Mouse (Mus musculus): ENCODE measurements around the gene Gmeb1. TPM values are rescaled to one million over a fixed set of nuclear protein-coding genes. Genes with fewer than 3 reads are reported as not detected.

Gmeb1 gene
- polyA plus RNA-seq, 1 experiment from 2014 or later = 39.5 TPM

GRCm38 (mm10) chr4:132259248-132259647 is 2.2 kb downstream of the Gmeb1 start:
- H3K4me2 ChIP-seq = peak overlapping the region; percentile 89
- peaks cover 6% of the 10 kb centered on the region; the same call in 1 of the 2 replicates for H3K36me3 ChIP-seq (ENCODE audit: insufficient read depth)
- DNase-seq (no peak), ATAC-seq (ENCODE audit: insufficient read depth) (no peak)
- H3K4me3 ChIP-seq (ENCODE audit: low read depth, low read length) = no peak overlapping the region
- H3K27me3 ChIP-seq (ENCODE audit: insufficient read depth, low read length) = no peaks in the 10 kb centered on the region
- H3K4me1 ChIP-seq (ENCODE audit: insufficient read depth) = peaks cover 14% of the 10 kb centered on the region; the same call in 1 of the 2 replicates
- no peak for TF ChIP-seq CTCF (IDR thresholded peaks at IDR 0.05; ENCODE audit: low read depth)
- WGBS = 75% methylated on average over 4 of the region's 4 CpGs
- H3K9ac ChIP-seq = no peak overlapping the region
- H3K9me3 ChIP-seq (ENCODE audit: low read depth, low read length) = no peaks in the 10 kb centered on the region
- no peak overlapping the region for H3K27ac ChIP-seq (ENCODE audit: low read depth)

GRCm38 (mm10) chr4:132256384-132256783 is 5.0 kb downstream of the Gmeb1 start:
- no peak overlapping the region for H3K4me3 ChIP-seq (ENCODE audit: low read depth, low read length)
- no peak overlapping the region for H3K27ac ChIP-seq (ENCODE audit: low read depth)
- H3K9ac ChIP-seq = no peak overlapping the region
- H3K27me3 ChIP-seq (ENCODE audit: insufficient read depth, low read length) = no peaks in the 10 kb centered on the region
- peaks cover 12% of the 10 kb centered on the region for H3K36me3 ChIP-seq (ENCODE audit: insufficient read depth)
- DNase-seq (no peak), ATAC-seq (ENCODE audit: insufficient read depth) (no peak)
- 90% methylated on average over 3 of the region's 3 CpGs for WGBS
- H3K4me1 ChIP-seq (ENCODE audit: insufficient read depth) = peaks cover 8% of the 10 kb centered on the region; the same call in 1 of the 2 replicates
- H3K9me3 ChIP-seq (ENCODE audit: low read depth, low read length) = no peaks in the 10 kb centered on the region
- no peak overlapping the region for H3K4me2 ChIP-seq
- no peak for TF ChIP-seq CTCF (IDR thresholded peaks at IDR 0.05; ENCODE audit: low read depth)

GRCm38 (mm10) chr4:132254986-132255385 is 6.4 kb downstream of the Gmeb1 start:
- peaks cover 7% of the 10 kb centered on the region; the same call in 1 of the 2 replicates for H3K4me1 ChIP-seq (ENCODE audit: insufficient read depth)
- 69% methylated on average over 3 of the region's 3 CpGs for WGBS
- no peak overlapping the region for H3K4me3 ChIP-seq (ENCODE audit: low read depth, low read length)
- DNase-seq (no peak), ATAC-seq (ENCODE audit: insufficient read depth) (no peak)
- peak; percentile 7; the same call in 1 of the 2 replicates for TF ChIP-seq CTCF (IDR thresholded peaks at IDR 0.05; ENCODE audit: low read depth)
- no peak overlapping the region for H3K9ac ChIP-seq
- H3K27ac ChIP-seq (ENCODE audit: low read depth) = no peak overlapping the region
- peaks cover 26% of the 10 kb centered on the region for H3K36me3 ChIP-seq (ENCODE audit: insufficient read depth)
- no peaks in the 10 kb centered on the region for H3K9me3 ChIP-seq (ENCODE audit: low read depth, low read length)
- H3K4me2 ChIP-seq = no peak overlapping the region
- no peaks in the 10 kb centered on the region for H3K27me3 ChIP-seq (ENCODE audit: insufficient read depth, low read length)

GRCm38 (mm10) chr4:132253622-132254021 is 7.8 kb downstream of the Gmeb1 start:
- no peaks in the 10 kb centered on the region for H3K27me3 ChIP-seq (ENCODE audit: insufficient read depth, low read length)
- WGBS = 60% methylated on average over 2 of the region's 2 CpGs
- ATAC-seq (ENCODE audit: insufficient read depth) (no peak), DNase-seq (no peak)
- no peaks in the 10 kb centered on the region for H3K9me3 ChIP-seq (ENCODE audit: low read depth, low read length)
- peaks cover 37% of the 10 kb centered on the region for H3K36me3 ChIP-seq (ENCODE audit: insufficient read depth)
- no peak overlapping the region for H3K4me3 ChIP-seq (ENCODE audit: low read depth, low read length)
- H3K4me1 ChIP-seq (ENCODE audit: insufficient read depth) = no peaks in the 10 kb centered on the region
- TF ChIP-seq CTCF (IDR thresholded peaks at IDR 0.05; ENCODE audit: low read depth) = no peak
- no peak overlapping the region; the same call in 1 of the 2 replicates for H3K27ac ChIP-seq (ENCODE audit: low read depth)
- H3K9ac ChIP-seq = no peak overlapping the region
- H3K4me2 ChIP-seq = no peak overlapping the region

GRCm38 (mm10) chr4:132253128-132253527 is 8.3 kb downstream of the Gmeb1 start:
- Histone ChIP-seq H3K27me3 (ENCODE audit: insufficient read depth, low read length) (no peaks in the 10 kb centered on the region), H3K4me2 (no peak overlapping the region), H3K4me3 (ENCODE audit: low read depth, low read length) (no peak overlapping the region), H3K9ac (no peak overlapping the region), H3K36me3 (ENCODE audit: insufficient read depth) (peaks cover 40% of the 10 kb centered on the region), H3K4me1 (ENCODE audit: insufficient read depth) (no peaks in the 10 kb centered on the region), H3K9me3 (ENCODE audit: low read depth, low read length) (no peaks in the 10 kb centered on the region), H3K27ac (ENCODE audit: low read depth) (no peak overlapping the region)
- no peak for TF ChIP-seq CTCF (IDR thresholded peaks at IDR 0.05; ENCODE audit: low read depth)
- no peak for ATAC-seq (ENCODE audit: insufficient read depth)
- DNase-seq = no peak
- WGBS = 79% methylated on average over 8 of the region's 8 CpGs

GRCm38 (mm10) chr4:132251596-132251995 is 9.8 kb downstream of the Gmeb1 start:
- WGBS = 90% methylated on average over 9 of the region's 9 CpGs
- DNase-seq (no peak), ATAC-seq (ENCODE audit: insufficient read depth) (no peak)
- no peaks in the 10 kb centered on the region for H3K4me1 ChIP-seq (ENCODE audit: insufficient read depth)
- no peak overlapping the region for H3K4me3 ChIP-seq (ENCODE audit: low read depth, low read length)
- H3K9me3 ChIP-seq (ENCODE audit: low read depth, low read length) = no peaks in the 10 kb centered on the region
- no peaks in the 10 kb centered on the region for H3K27me3 ChIP-seq (ENCODE audit: insufficient read depth, low read length)
- H3K9ac ChIP-seq = no peak overlapping the region
- peaks cover 48% of the 10 kb centered on the region for H3K36me3 ChIP-seq (ENCODE audit: insufficient read depth)
- no peak overlapping the region for H3K4me2 ChIP-seq
- H3K27ac ChIP-seq (ENCODE audit: low read depth) = no peak overlapping the region
- TF ChIP-seq CTCF (IDR thresholded peaks at IDR 0.05; ENCODE audit: low read depth) = no peak

- H3K9ac ChIP-seq = no peak overlapping the region
- H3K27ac ChIP-seq (ENCODE audit: low read depth) = no peak overlapping the region
- DNase-seq = peak; percentile 54
- WGBS = 73% methylated on average over 5 of the region's 5 CpGs
- peaks cover 81% of the 10 kb centered on the region for H3K36me3 ChIP-seq (ENCODE audit: insufficient read depth)
- peak; percentile 80; the same call in 1 of the 2 replicates for ATAC-seq (ENCODE audit: insufficient read depth)
- H3K4me1 ChIP-seq (ENCODE audit: insufficient read depth) = no peaks in the 10 kb centered on the region
- H3K4me3 ChIP-seq (ENCODE audit: low read depth, low read length) = no peak overlapping the region
- no peaks in the 10 kb centered on the region for H3K27me3 ChIP-seq (ENCODE audit: insufficient read depth, low read length)
- no peak overlapping the region for H3K4me2 ChIP-seq
- H3K9me3 ChIP-seq (ENCODE audit: low read depth, low read length) = no peaks in the 10 kb centered on the region
- no peak for TF ChIP-seq CTCF (IDR thresholded peaks at IDR 0.05; ENCODE audit: low read depth)
These were observed 13.9 kb downstream of the Gmeb1 start for GRCm38 (mm10) chr4:132247451-132247997.

Data from lung, embryonic 14.5 days (tissue).